Mouse (Mus musculus) small intestine, adult 2 months (tissue): ENCODE results near the gene Ankrd11.

ENCODE experiments used
- CTCF ChIP-seq: fragments of 200-500 bp; IDR thresholded peaks from 2 replicates; pipeline ENCODE4 v1.5.1; 2012; ENCODE audit warnings: low read depth, mild to moderate bottlenecking, control low read depth, inconsistent platforms, low read length, moderate library complexity, mixed read lengths; ENCODE audit not compliant: insufficient replicate concordance, insufficient read length; ENCODE audit errors: extremely low read depth
- POLR2A ChIP-seq: fragments of 200-500 bp; IDR thresholded peaks from 2 replicates; pipeline ENCODE4 v1.6.1; 2012; ENCODE audit warnings: low read depth, mild to moderate bottlenecking, control low read depth, inconsistent platforms, low read length, moderate library complexity

DNA sequence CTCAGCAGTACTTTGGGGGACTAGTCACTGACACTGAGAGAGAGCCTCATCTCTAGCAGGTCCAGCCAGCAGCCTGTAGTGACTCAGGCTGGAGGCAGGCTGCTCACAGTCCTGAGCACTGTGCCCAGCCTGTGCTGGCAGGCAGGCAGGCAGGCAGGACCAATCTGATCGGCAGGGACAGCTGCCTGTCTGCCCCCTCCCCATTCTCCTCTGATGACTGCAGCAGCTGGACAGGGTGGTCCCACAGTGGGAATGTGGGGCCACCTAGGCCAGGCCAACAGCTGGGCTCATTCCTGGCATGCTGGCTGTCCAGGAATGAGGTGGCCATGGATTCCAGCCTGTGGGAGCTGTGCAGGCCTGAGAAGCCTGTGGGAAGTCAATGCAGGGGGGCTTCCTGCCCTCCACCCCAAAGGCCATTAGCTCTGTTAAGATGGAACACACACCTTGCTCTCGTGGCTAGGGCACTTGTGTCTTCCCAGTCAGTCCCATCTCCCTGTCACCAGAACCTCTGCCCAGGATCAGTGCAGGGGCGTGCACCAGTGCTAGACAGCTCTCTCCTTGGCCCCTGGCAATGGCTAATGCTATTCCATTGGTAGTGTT is 191.3 kb downstream of the Ankrd11 start:
- TF ChIP-seq CTCF, result no peak
- TF ChIP-seq POLR2A, result no peak
